Mouse (Mus musculus) forebrain, embryonic 13.5 days (tissue): ENCODE measurements around the gene Rnasel. TPM values are rescaled to one million over a fixed set of nuclear protein-coding genes. Genes with fewer than 3 reads are reported as not detected.
"Not testable (repeated sequence)": the region's sequence is repeated elsewhere in the genome, so short reads cannot be mapped to it uniquely, and the experiment has no call there.

Experiments
- ATAC-seq: fragments of 200-750 bp; cut with Nextera tagmentation; 2 replicates; pipeline ENCODE4 v1.8.0; 2017
- H3K27ac ChIP-seq: fragments of 300-500 bp; sonication (generic); 2 replicates; pipeline ENCODE4 v1.5.1; 2015; ENCODE audit warnings: inconsistent platforms, mild to moderate bottlenecking, moderate library complexity
- H3K27me3 ChIP-seq: fragments of 300-500 bp; sonication (generic); 2 replicates; pipeline ENCODE4 v1.6.1; 2015; ENCODE audit warnings: mild to moderate bottlenecking, inconsistent platforms
- H3K36me3 ChIP-seq: fragments of 300-500 bp; sonication (generic); 2 replicates; pipeline ENCODE4 v1.6.1; 2015; ENCODE audit warnings: mild to moderate bottlenecking, inconsistent platforms; ENCODE audit not compliant: poor library complexity, severe bottlenecking
- H3K4me1 ChIP-seq: fragments of 300-500 bp; sonication (generic); 2 replicates; pipeline ENCODE4 v1.6.1; 2015; ENCODE audit warnings: inconsistent platforms
- H3K4me2 ChIP-seq: fragments of 300-500 bp; sonication (generic); 2 replicates; pipeline ENCODE4 v1.6.1; 2015; ENCODE audit warnings: inconsistent platforms, mild to moderate bottlenecking, moderate library complexity
- H3K4me3 ChIP-seq: fragments of 300-500 bp; sonication (generic); 2 replicates; pipeline ENCODE4 v1.5.1; 2015; ENCODE audit warnings: mild to moderate bottlenecking, inconsistent platforms
- H3K9ac ChIP-seq: fragments of 300-500 bp; sonication (generic); 2 replicates; pipeline ENCODE4 v1.6.1; 2015; ENCODE audit warnings: mild to moderate bottlenecking, inconsistent platforms
- H3K9me3 ChIP-seq: fragments of 300-500 bp; sonication (generic); replicated peaks from 2 replicates; pipeline ENCODE4 v1.6.1; 2016; ENCODE audit warnings: inconsistent platforms
- WGBS: fragments of 180-500 bp; shearing (Covaris S2); methylation state at CpG from one replicate; pipeline ENCODE4 v1.1.7; 2015; 5-methylcytosine and 5-hydroxymethylcytosine counted together
- polyA plus RNA-seq: library from polyadenylated mRNA; unstranded; fragments of >200 nt; fragmentation: Nextera tagmentation; extraction: Ambion mirVana; gene quantifications from 2 replicates; pipeline ENCODE4 v1.2.1, GENCODE M21; 2015

Rnasel gene
- polyA plus RNA-seq, 1 experiment from 2014 or later, result 38.1 TPM

- Histone ChIP-seq H3K4me2 (peak overlapping the region; percentile 26), H3K9me3 (no peaks in the 10 kb centered on the region), H3K27me3 (no peaks in the 10 kb centered on the region), H3K4me1 (peaks cover 36% of the 10 kb centered on the region), H3K36me3 (peaks cover 28% of the 10 kb centered on the region), H3K4me3 (no peak overlapping the region), H3K27ac (no peak overlapping the region), H3K9ac (no peak overlapping the region)
- 68% methylated on average over 13 of the region's 13 CpGs for WGBS
- ATAC-seq, result no peak
Measured at GRCm38 (mm10) chr1:153751763-153752301, 2.6 kb downstream of the Rnasel start.

GRCm38 (mm10) chr1:153752521-153752920 lies 3.3 kb downstream of the Rnasel start:
- H3K4me1 ChIP-seq, result peaks cover 36% of the 10 kb centered on the region
- 92% methylated on average over 6 of the region's 6 CpGs for WGBS
- no peak overlapping the region for H3K9ac ChIP-seq
- ATAC-seq, result no peak
- H3K4me2 ChIP-seq, result peak overlapping the region; percentile 26; the same call in 1 of the 2 replicates
- H3K36me3 ChIP-seq, result peaks cover 28% of the 10 kb centered on the region
- no peak overlapping the region for H3K4me3 ChIP-seq
- H3K9me3 ChIP-seq, result no peaks in the 10 kb centered on the region
- no peaks in the 10 kb centered on the region for H3K27me3 ChIP-seq
- no peak overlapping the region for H3K27ac ChIP-seq

DNA sequence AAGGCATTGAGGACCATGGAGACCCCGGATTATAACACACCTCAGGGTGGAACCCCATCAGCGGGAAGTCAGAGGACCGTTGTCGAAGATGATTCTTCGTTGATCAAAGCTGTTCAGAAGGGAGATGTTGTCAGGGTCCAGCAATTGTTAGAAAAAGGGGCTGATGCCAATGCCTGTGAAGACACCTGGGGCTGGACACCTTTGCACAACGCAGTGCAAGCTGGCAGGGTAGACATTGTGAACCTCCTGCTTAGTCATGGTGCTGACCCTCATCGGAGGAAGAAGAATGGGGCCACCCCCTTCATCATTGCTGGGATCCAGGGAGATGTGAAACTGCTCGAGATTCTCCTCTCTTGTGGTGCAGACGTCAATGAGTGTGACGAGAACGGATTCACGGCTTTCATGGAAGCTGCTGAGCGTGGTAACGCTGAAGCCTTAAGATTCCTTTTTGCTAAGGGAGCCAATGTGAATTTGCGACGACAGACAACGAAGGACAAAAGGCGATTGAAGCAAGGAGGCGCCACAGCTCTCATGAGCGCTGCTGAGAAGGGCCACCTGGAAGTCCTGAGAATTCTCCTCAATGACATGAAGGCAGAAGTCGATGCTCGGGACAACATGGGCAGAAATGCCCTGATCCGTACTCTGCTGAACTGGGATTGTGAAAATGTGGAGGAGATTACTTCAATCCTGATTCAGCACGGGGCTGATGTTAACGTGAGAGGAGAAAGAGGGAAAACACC lies 4.7 kb downstream of the Rnasel start:
- no peak overlapping the region for H3K27ac ChIP-seq
- no peak overlapping the region for H3K4me2 ChIP-seq
- H3K4me1 ChIP-seq, result peaks cover 23% of the 10 kb centered on the region
- peaks cover 35% of the 10 kb centered on the region for H3K36me3 ChIP-seq
- ATAC-seq, result no peak
- H3K9me3 ChIP-seq, result no peaks in the 10 kb centered on the region
- WGBS, result 78% methylated on average over 25 of the region's 25 CpGs
- no peak overlapping the region for H3K4me3 ChIP-seq
- no peaks in the 10 kb centered on the region for H3K27me3 ChIP-seq
- no peak overlapping the region for H3K9ac ChIP-seq

- 91% methylated on average over 11 of the region's 11 CpGs for WGBS
- Histone ChIP-seq H3K4me1 (no peaks in the 10 kb centered on the region), H3K27ac (no peak overlapping the region), H3K4me3 (no peak overlapping the region), H3K36me3 (peaks cover 29% of the 10 kb centered on the region), H3K9me3 (no peaks in the 10 kb centered on the region), H3K4me2 (no peak overlapping the region), H3K9ac (no peak overlapping the region), H3K27me3 (no peaks in the 10 kb centered on the region)
- ATAC-seq, result no peak
Measured at GRCm38 (mm10) chr1:153764136-153764535, 14.9 kb downstream of the Rnasel start.

GRCm38 (mm10) chr1:153766298-153766697 lies 17.1 kb downstream of the Rnasel start:
- H3K36me3 ChIP-seq, result peaks cover 9% of the 10 kb centered on the region; the same call in 1 of the 2 replicates
- WGBS, result 38% methylated on average over 8 of the region's 8 CpGs
- H3K9ac ChIP-seq, result no peak overlapping the region
- no peak overlapping the region for H3K4me3 ChIP-seq
- H3K9me3 ChIP-seq, result no peaks in the 10 kb centered on the region
- H3K27me3 ChIP-seq, result no peaks in the 10 kb centered on the region
- H3K27ac ChIP-seq, result no peak overlapping the region
- H3K4me1 ChIP-seq, result no peaks in the 10 kb centered on the region
- ATAC-seq, result no peak
- H3K4me2 ChIP-seq, result no peak overlapping the region

DNA sequence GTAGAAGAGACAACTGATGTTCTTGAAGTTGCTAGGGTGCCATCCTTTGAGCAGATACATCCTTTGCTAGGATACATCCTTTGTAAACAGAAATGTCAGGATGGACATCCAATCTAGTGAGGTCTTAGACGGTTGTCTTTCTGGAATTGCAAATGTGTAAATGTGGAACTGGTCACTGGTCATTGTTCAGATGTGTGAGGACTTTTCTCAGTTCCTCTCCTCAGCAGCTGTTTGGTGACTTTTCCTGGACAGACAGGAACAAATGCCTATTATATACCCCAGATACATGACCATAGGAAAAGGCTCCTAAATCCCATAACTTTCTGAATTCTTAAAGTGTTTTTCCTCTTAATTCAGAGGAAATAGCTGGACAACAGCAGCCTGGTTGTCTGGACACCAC lies 18.1 kb downstream of the Rnasel start:
- no peaks in the 10 kb centered on the region for H3K9me3 ChIP-seq
- no peak for ATAC-seq
- H3K9ac ChIP-seq, result no peak overlapping the region
- H3K4me2 ChIP-seq, result no peak overlapping the region
- no peak overlapping the region for H3K4me3 ChIP-seq
- WGBS, result 88% methylated on average over 1 of the region's 1 CpGs
- H3K36me3 ChIP-seq, result peaks cover 4% of the 10 kb centered on the region; the same call in 1 of the 2 replicates
- H3K4me1 ChIP-seq, result no peaks in the 10 kb centered on the region
- H3K27ac ChIP-seq, result no peak overlapping the region
- no peaks in the 10 kb centered on the region for H3K27me3 ChIP-seq

DNA sequence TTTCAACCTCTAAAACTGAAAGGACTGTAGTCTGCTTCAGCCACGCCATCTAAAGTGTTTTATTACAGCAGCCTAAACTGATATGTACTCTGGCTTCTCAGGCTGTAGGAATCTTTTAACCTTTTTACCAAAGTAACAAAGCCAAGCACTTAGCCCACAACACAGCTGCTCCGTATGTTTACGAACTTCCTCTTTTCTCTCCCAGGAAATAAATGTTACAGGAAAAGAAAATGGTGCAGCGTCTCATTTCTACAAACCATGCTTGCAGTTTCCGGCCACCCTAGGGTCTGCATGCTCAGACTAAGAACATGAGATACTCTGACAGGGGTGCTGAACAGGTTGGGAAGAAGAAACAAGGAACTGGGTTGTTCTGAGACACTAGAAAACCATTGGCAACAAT lies 19.2 kb downstream of the Rnasel start:
- Histone ChIP-seq H3K27ac (no peak overlapping the region), H3K9ac (no peak overlapping the region), H3K36me3 (no peaks in the 10 kb centered on the region), H3K27me3 (no peaks in the 10 kb centered on the region), H3K4me3 (no peak overlapping the region), H3K4me2 (no peak overlapping the region), H3K9me3 (no peaks in the 10 kb centered on the region), H3K4me1 (no peaks in the 10 kb centered on the region)
- no peak for ATAC-seq
- 90% methylated on average over 5 of the region's 5 CpGs for WGBS

DNA sequence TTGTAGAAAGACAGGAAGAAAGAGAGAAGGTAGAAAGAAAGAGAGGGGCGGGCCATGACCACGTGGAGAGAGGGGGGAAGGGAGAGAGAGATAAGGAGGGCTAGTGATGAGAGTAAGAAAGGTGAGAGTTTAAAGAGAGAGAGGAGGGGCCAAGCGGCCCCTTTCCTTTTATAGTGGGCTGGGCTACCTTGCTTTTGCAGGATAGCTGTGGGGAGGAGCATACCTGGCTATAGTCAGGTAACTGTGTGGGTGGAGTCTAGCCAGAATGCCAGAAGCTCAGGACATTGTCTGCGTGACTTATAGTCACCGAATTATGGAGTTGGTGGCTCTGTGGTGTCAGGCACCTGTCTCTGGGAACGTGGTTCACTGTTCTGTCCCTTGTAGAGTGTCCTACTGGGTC lies 20.3 kb downstream of the Rnasel start:
- H3K9ac ChIP-seq, H3K36me3 ChIP-seq, H3K27me3 ChIP-seq, H3K27ac ChIP-seq, H3K4me3 ChIP-seq, H3K4me1 ChIP-seq, H3K9me3 ChIP-seq, H3K4me2 ChIP-seq, ATAC-seq: not testable (repeated sequence)
- 69% methylated on average over 6 of the region's 6 CpGs for WGBS

GRCm38 (mm10) chr1:153769998-153770775 lies 21.0 kb downstream of the Rnasel start:
- Histone ChIP-seq H3K4me1 (no peaks in the 10 kb centered on the region), H3K4me2 (no peak overlapping the region), H3K9me3 (no peaks in the 10 kb centered on the region), H3K27ac (no peak overlapping the region), H3K4me3 (no peak overlapping the region), H3K27me3 (no peaks in the 10 kb centered on the region), H3K9ac (no peak overlapping the region), H3K36me3 (no peaks in the 10 kb centered on the region)
- 88% methylated on average over 10 of the region's 10 CpGs for whole genome bisulfite sequencing
- ATAC-seq, result no peak

GRCm38 (mm10) chr1:153770776-153771167 lies 21.5 kb downstream of the Rnasel start:
- H3K4me3 ChIP-seq, result no peak overlapping the region
- ATAC-seq, result no peak
- WGBS, result 88% methylated on average over 1 of the region's 1 CpGs
- no peaks in the 10 kb centered on the region for H3K36me3 ChIP-seq
- no peak overlapping the region for H3K27ac ChIP-seq
- no peaks in the 10 kb centered on the region for H3K4me1 ChIP-seq
- no peak overlapping the region for H3K9ac ChIP-seq
- H3K9me3 ChIP-seq, result no peaks in the 10 kb centered on the region
- H3K4me2 ChIP-seq, result no peak overlapping the region
- H3K27me3 ChIP-seq, result no peaks in the 10 kb centered on the region

DNA sequence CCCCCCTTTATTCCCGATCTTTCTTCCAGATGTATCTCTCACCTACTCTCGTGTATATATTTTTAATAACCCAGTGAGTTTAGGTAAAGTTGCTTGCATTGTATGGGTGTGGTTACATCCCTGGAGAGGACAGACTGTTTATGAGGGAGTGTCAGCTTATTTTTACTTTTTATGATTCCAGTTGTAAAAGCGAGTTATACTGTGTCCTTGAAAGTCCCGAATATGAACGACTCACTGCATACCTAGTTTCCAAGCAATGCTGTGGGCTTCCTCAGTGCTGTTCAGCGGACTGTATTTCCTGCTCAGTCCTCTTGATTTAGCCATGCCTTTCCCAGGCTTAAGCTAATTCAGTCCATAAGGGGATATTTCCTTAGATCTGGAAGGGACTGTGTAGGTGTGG lies 25.9 kb downstream of the Rnasel start:
- Histone ChIP-seq H3K4me1 (no peaks in the 10 kb centered on the region), H3K27me3 (no peaks in the 10 kb centered on the region), H3K9ac (no peak overlapping the region), H3K27ac (no peak overlapping the region), H3K9me3 (no peaks in the 10 kb centered on the region), H3K4me2 (no peak overlapping the region), H3K36me3 (no peaks in the 10 kb centered on the region), H3K4me3 (no peak overlapping the region)
- 94% methylated on average over 6 of the region's 6 CpGs for WGBS
- no peak for ATAC-seq

GRCm38 (mm10) chr1:153776257-153776656 lies 27.0 kb downstream of the Rnasel start:
- WGBS, result 86% methylated on average over 7 of the region's 7 CpGs
- no peak for ATAC-seq
- no peak overlapping the region for H3K4me3 ChIP-seq
- no peak overlapping the region for H3K27ac ChIP-seq
- H3K9ac ChIP-seq, result no peak overlapping the region
- H3K27me3 ChIP-seq, result no peaks in the 10 kb centered on the region
- H3K36me3 ChIP-seq, result no peaks in the 10 kb centered on the region
- no peak overlapping the region for H3K4me2 ChIP-seq
- no peaks in the 10 kb centered on the region for H3K9me3 ChIP-seq
- H3K4me1 ChIP-seq, result no peaks in the 10 kb centered on the region
